Mouse (Mus musculus) heart, embryonic 11.5 days (tissue): ENCODE measurements around the gene Zbp1. TPM values are rescaled to one million over a fixed set of nuclear protein-coding genes. Genes with fewer than 3 reads are reported as not detected.

Experiments
- ATAC-seq: fragments of 200-750 bp; cut with Nextera tagmentation; replicated peaks from 2 replicates; pipeline ENCODE4 v1.8.0; 2017; ENCODE audit warnings: moderate library complexity; ENCODE audit not compliant: insufficient number of reproducible peaks, low FRiP score, low TSS enrichment
- H3K27ac ChIP-seq: fragments of 300-500 bp; sonication (generic); 2 replicates; pipeline ENCODE4 v1.5.1; 2014; ENCODE audit warnings: mild to moderate bottlenecking, low read depth, low read length
- H3K27me3 ChIP-seq: fragments of 300-500 bp; sonication (generic); 2 replicates; pipeline ENCODE4 v1.6.1; 2014; ENCODE audit warnings: mild to moderate bottlenecking, low read length, mixed read lengths; ENCODE audit not compliant: control insufficient read depth, insufficient read depth
- H3K36me3 ChIP-seq: fragments of 300-500 bp; sonication (generic); 2 replicates; pipeline ENCODE4 v1.6.1; 2014; ENCODE audit warnings: mild to moderate bottlenecking, low read length, moderate library complexity, mixed read lengths; ENCODE audit not compliant: control insufficient read depth, insufficient read depth
- H3K4me1 ChIP-seq: fragments of 300-500 bp; sonication (generic); 2 replicates; pipeline ENCODE4 v1.6.1; 2014; ENCODE audit warnings: low read length; ENCODE audit not compliant: control insufficient read depth, insufficient read depth
- H3K4me2 ChIP-seq: fragments of 300-500 bp; sonication (generic); 2 replicates; pipeline ENCODE4 v1.6.1; 2014; ENCODE audit warnings: mild to moderate bottlenecking, moderate library complexity
- H3K4me3 ChIP-seq: fragments of 300-500 bp; sonication (generic); 2 replicates; pipeline ENCODE4 v1.5.1; 2014; ENCODE audit warnings: low read depth, low read length
- H3K9ac ChIP-seq: fragments of 300-500 bp; sonication (generic); 2 replicates; pipeline ENCODE4 v1.6.1; 2014; ENCODE audit warnings: mild to moderate bottlenecking, low read depth, low read length, moderate library complexity
- H3K9me3 ChIP-seq: fragments of 300-500 bp; sonication (generic); replicated peaks from 2 replicates; pipeline ENCODE4 v1.6.1; 2016; ENCODE audit warnings: low read length; ENCODE audit not compliant: control insufficient read depth
- WGBS: fragments of 180-500 bp; shearing (Covaris S2); extraction: QIAGEN DNeasy Blood & Tissue Kit; methylation state at CpG from one replicate; pipeline ENCODE4 v1.1.7; 2014; ENCODE audit not compliant: insufficient replicate concordance; 5-methylcytosine and 5-hydroxymethylcytosine counted together
- polyA plus RNA-seq: library from polyadenylated mRNA; unstranded; fragments of >200 nt; fragmentation: Nextera tagmentation; extraction: Ambion mirVana; gene quantifications from 2 replicates; pipeline ENCODE4 v1.2.1, GENCODE M21; 2014

Zbp1 gene
- not detected in 2 replicates for polyA plus RNA-seq

DNA sequence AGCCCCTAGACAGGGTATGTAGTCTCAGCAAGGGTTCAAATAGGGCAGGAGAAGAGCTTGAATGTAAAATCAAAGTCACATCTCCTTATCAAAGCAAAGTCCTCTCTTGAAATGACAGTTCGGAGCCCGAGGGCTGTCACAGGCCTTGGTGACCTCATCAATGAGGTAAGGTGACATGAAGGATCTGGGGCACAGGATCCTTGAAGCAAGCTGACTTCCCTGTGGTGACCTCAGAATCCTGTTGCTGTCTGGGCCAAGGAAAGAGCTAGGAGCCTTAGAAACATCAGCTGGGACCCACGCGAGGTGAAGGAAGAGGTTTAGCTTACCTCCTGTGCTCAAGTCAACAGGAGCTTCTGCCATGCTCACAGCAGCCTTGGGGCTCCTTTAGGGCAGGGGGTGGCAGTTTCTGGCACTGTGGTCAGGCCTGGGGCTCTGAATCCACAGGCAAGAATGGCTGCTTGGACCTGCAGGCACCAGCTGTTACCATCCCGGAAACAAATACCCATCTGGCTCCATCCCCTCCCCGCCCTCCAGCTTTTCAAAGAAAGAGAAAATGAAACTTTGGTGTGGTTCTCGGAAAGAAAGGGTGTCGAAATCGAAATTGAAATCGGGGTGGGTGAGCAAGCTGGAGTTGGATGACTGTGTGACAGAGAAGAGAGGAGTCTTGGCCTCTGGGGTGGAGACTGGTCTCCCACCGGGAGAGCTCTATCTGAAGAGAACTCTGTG lies at the start of gene Zbp1:
Gene Zbp1 (minus strand): TSS at position 508 of the 726 bp plus-strand sequence.
- no peaks in the 10 kb centered on the region for H3K9me3 ChIP-seq
- H3K4me1 ChIP-seq: no peaks in the 10 kb centered on the region
- H3K27ac ChIP-seq: no peak within 1 kb of the TSS
- H3K4me3 ChIP-seq: no peak within 1 kb of the TSS
- no peak within 1 kb of the TSS for H3K9ac ChIP-seq
- no peak for ATAC-seq
- H3K36me3 ChIP-seq: no peaks in the 10 kb centered on the region
- H3K27me3 ChIP-seq: peaks cover 13% of the 10 kb centered on the region
- no peak within 1 kb of the TSS for H3K4me2 ChIP-seq
- WGBS: 61% methylated on average over 11 of the region's 11 CpGs

DNA sequence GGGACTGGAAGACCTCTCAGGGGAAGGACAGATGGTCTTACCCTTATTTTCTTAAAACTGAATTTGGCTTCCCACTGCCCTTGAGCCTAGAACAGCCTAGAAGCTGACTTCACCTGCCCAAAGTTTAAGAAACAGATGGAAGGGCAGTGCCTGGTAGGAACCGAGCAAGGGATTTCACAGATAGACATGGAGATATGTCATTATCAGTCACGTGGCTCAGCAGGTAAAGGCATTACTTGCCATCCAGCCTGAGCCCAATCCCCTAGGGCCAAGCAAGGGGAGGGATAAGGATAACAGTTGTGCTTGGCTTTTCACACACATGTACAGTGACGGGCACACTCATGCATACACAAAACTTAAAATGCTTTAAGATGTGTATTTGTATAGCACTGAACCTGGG lies 48.8 kb upstream of the Zbp1 start:
- H3K9me3 ChIP-seq: no peaks in the 10 kb centered on the region
- H3K4me1 ChIP-seq: peaks cover 38% of the 10 kb centered on the region
- no peak overlapping the region for H3K9ac ChIP-seq
- no peak overlapping the region for H3K27ac ChIP-seq
- 70% methylated on average over 3 of the region's 3 CpGs for WGBS
- 0 out of 2 replicates have a peak, but pooled peaks cover 2% of the 10 kb centered on the region for H3K27me3 ChIP-seq
- no peak overlapping the region for H3K4me3 ChIP-seq
- H3K36me3 ChIP-seq: no peaks in the 10 kb centered on the region
- no peak for ATAC-seq
- H3K4me2 ChIP-seq: no peak overlapping the region

DNA sequence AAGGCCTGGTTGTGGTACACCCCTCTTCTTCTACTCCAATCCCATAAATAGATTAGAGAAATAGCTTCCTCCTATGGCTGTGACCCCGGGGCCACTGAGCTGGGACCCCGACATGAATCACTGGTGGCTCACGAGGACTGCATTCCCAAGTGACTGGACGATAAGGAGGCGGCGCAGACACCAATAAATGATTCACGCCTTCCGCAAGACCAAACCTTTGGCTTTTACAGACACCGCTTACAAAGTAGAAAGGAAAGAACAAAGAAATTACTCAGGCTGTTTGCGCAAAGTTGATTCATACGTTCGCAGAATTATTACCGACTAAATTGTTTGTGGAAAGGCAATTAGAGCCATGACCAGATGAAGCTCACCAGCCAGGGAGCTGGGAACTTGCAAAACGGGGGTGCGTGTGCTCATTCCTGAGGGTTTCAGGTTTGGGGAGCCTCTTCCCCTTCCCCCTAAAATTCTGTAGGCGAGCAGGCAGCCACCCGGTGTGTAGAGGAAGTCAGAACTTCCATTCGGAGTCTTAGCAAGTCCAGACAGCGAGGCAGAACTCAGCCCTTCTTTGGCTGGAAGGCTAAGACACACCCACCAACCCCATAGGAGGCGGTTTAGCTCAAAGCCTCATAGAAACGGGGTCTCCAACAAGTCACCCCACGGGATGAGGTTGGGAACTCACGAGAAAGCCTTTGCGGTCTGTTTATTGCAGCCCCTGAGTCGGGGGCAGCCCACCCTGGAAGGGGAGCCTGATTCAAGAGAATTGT lies 47.8 kb upstream of the Zbp1 start:
- Histone ChIP-seq H3K9me3 (no peaks in the 10 kb centered on the region), H3K4me1 (peaks cover 34% of the 10 kb centered on the region), H3K9ac (no peak overlapping the region), H3K27me3 (0 out of 2 replicates have a peak, but pooled peaks cover 2% of the 10 kb centered on the region), H3K4me3 (no peak overlapping the region), H3K4me2 (no peak overlapping the region), H3K27ac (no peak overlapping the region), H3K36me3 (no peaks in the 10 kb centered on the region)
- WGBS: 74% methylated on average over 25 of the region's 25 CpGs
- ATAC-seq: no peak

DNA sequence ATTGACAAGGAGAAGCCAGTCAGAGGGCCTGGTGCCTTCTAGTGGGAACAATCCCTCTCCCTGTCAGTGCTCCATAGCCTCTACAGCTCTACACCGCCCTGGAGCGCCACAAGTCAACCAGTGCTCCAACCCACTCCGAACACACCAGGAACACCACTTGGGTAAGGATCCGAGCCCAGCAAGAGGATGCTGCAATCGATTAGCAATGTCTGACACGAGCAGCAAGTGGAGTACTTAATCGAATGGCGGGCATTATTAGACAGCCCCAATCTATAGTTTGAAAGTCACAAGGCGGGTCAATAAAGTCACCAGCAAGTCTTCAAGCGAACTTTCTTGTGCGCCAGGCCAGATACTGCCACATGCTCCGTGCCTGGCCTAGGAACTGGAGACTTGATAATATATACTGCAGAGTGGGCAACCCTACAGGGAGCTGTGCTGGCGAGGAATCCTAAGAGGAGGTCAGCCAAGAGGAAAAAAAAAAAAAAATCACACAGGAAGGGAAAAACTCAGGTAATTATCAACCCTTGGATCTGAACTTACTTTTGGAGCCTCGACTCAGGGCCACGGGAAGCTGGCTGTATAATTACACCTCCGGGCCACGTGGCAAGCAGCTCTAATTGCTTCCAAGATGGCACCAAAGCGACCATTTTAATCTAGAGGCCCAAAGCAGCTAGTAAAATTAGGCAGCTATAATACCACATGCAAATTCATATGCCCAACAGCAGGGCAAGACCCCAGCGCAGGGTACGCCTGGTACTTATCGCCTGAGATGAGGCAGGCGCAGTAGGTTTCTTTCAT lies 46.9 kb upstream of the Zbp1 start:
- 0 out of 2 replicates have a peak, but pooled peaks cover 2% of the 10 kb centered on the region for H3K27me3 ChIP-seq
- H3K9me3 ChIP-seq: no peaks in the 10 kb centered on the region
- H3K36me3 ChIP-seq: no peaks in the 10 kb centered on the region
- peaks cover 41% of the 10 kb centered on the region for H3K4me1 ChIP-seq
- no peak for ATAC-seq
- H3K27ac ChIP-seq: no peak overlapping the region
- 82% methylated on average over 22 of the region's 22 CpGs for WGBS
- H3K4me3 ChIP-seq: no peak overlapping the region
- no peak overlapping the region for H3K4me2 ChIP-seq
- H3K9ac ChIP-seq: no peak overlapping the region

DNA sequence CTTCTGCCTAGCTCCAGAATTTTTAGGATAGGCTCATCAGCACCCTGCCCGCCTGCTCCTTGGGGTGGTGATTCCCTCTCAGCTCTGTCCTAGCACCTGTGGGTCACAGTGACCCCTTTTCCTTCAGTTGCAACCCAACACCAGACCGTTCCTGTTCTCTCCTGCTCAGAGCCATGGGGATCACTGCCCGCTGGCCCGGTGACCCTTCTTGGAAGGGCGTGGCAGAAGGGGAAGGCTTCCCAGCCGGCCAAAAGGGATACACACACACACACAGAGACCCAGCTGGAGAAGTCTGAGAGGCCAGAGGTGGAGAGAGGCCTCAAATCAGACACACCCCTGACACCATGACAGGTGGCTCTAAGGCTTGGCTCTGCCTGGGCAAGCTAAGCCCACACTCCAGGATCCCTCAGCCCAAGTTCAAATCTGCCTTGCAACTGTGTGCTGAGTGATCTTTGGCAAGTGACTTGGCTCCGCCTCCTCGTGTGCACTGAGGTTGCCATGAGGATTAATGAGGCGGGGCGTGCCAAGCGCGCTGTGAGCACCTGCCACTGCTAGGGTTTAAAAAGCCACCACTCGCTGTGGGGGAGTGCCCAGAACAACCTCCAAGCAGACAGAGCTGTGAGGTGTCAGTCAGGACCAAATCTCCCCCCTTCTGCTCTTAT lies 45.9 kb upstream of the Zbp1 start:
- Histone ChIP-seq H3K27ac (no peak overlapping the region), H3K4me3 (no peak overlapping the region), H3K9ac (no peak overlapping the region), H3K36me3 (no peaks in the 10 kb centered on the region), H3K4me1 (peaks cover 43% of the 10 kb centered on the region), H3K4me2 (no peak overlapping the region), H3K27me3 (0 out of 2 replicates have a peak, but pooled peaks cover 2% of the 10 kb centered on the region), H3K9me3 (no peaks in the 10 kb centered on the region)
- 38% methylated on average over 13 of the region's 13 CpGs for WGBS
- no peak for ATAC-seq

DNA sequence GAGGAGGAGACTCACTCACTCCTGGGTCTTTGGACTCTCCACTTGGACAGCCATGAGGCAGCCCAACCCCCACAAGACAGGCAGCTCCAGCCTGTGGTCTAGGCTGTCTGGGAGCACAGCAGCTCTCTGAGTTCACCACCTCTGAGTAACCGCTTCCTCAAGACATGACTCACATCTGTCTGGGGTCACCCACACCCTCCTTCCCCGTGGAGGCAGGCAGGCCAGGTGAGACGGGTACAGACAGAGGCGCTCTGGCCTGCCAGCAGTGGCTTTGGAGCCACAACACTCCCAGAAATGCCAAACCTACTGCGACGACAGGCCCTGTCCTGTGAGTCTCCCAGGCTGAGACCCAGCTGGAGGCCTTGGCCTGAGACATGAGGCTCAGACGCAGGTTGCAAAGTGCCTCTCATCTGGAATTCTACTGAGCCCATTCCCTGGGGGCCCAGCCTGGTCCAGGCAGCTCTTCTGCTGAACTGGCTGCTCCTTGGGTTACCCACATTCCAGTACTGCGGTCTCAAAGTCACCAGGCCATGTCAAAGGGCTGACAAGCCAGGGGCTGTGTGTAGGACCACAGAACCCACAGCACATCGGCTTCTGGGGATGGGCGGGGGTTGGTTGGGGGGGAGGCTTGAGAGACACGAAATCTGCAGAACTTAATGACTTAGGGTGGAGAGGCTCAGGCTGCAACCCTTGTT lies 45.1 kb upstream of the Zbp1 start:
- WGBS: 59% methylated on average over 11 of the region's 11 CpGs
- no peak overlapping the region for H3K4me3 ChIP-seq
- H3K4me1 ChIP-seq: peaks cover 45% of the 10 kb centered on the region
- no peaks in the 10 kb centered on the region for H3K36me3 ChIP-seq
- ATAC-seq: no peak
- H3K4me2 ChIP-seq: no peak overlapping the region
- H3K9ac ChIP-seq: no peak overlapping the region
- H3K27ac ChIP-seq: no peak overlapping the region
- no peaks in the 10 kb centered on the region for H3K9me3 ChIP-seq
- 0 out of 2 replicates have a peak, but pooled peaks cover 2% of the 10 kb centered on the region for H3K27me3 ChIP-seq

DNA sequence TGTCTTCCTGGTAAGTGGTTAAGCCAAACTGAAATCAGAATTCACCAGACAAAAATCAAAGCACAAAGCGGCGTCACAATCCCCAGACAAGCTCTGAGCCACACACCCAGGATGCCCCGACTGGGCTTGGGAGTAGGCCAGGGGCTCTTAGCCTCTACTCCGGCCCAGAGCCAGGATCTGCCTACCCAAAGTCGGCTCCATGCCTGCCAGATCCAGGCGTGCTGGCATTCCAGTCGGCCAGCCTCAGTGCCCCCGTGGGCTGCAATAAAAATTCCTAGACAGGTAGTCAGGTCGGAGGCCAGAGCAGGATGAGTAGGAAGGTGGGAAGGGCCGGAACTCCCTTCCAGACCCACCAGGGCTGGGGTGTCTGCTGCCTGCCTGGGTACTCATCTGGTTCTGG lies 42.8 kb upstream of the Zbp1 start:
- no peak overlapping the region for H3K9ac ChIP-seq

More for the DNA sequence above, 42.8 kb upstream of the Zbp1 start:
- Histone ChIP-seq H3K36me3 (no peaks in the 10 kb centered on the region), H3K9me3 (no peaks in the 10 kb centered on the region), H3K4me3 (no peak overlapping the region), H3K4me2 (no peak overlapping the region), H3K27me3 (no peaks in the 10 kb centered on the region), H3K27ac (no peak overlapping the region), H3K4me1 (peaks cover 61% of the 10 kb centered on the region)
- ATAC-seq: no peak
- 76% methylated on average over 10 of the region's 10 CpGs for whole genome bisulfite sequencing
